Mouse (Mus musculus) heart, adult 9 months (tissue): ENCODE results near the gene Tspan15.

ENCODE experiments used
- DNase-seq, 2 experiments: peaks; one replicate each; pipeline ENCODE4 v3.0.0; 2022; ENCODE audit warnings: low spot score in 2 of 2

The Tspan15 gene

GRCm38 (mm10) chr10:62228126-62228525 is 2.9 kb downstream of the Tspan15 start:
- DNase-seq = no peak

GRCm38 (mm10) chr10:62225839-62226238 is 5.2 kb downstream of the Tspan15 start:
- DNase-seq = no peak

- peak in 1 of 2 experiments; percentile 38 for DNase-seq
These were observed 6.8 kb downstream of the Tspan15 start for GRCm38 (mm10) chr10:62224231-62224630.

- DNase-seq = no peak
These were observed 8.3 kb downstream of the Tspan15 start for GRCm38 (mm10) chr10:62222777-62223176.

GRCm38 (mm10) chr10:62221647-62222046 is 9.4 kb downstream of the Tspan15 start:
- no peak for DNase-seq

GRCm38 (mm10) chr10:62220732-62221514 is 10.1 kb downstream of the Tspan15 start:
- no peak for DNase-seq

- DNase-seq = peak in 1 of 2 experiments; percentile 49
These were observed 12.3 kb downstream of the Tspan15 start for GRCm38 (mm10) chr10:62218789-62219172.

GRCm38 (mm10) chr10:62218044-62218788 is 12.8 kb downstream of the Tspan15 start:
- DNase-seq = no peak

GRCm38 (mm10) chr10:62217196-62217595 is 13.9 kb downstream of the Tspan15 start:
- peak; percentile 51 to 75 for DNase-seq

GRCm38 (mm10) chr10:62216595-62216994 is 14.5 kb downstream of the Tspan15 start:
- peak in 1 of 2 experiments; percentile 35 for DNase-seq

- no peak for DNase-seq
These were observed 15.4 kb downstream of the Tspan15 start for GRCm38 (mm10) chr10:62215633-62216032.

GRCm38 (mm10) chr10:62215169-62215616 is 15.9 kb downstream of the Tspan15 start:
- DNase-seq = no peak

- DNase-seq = no peak
These were observed 19.7 kb downstream of the Tspan15 start for GRCm38 (mm10) chr10:62211310-62211709.

GRCm38 (mm10) chr10:62208241-62208896 is 22.7 kb downstream of the Tspan15 start:
- DNase-seq = no peak

- DNase-seq = no peak
These were observed 28.5 kb downstream of the Tspan15 start for GRCm38 (mm10) chr10:62202574-62202973.

- peak in 1 of 2 experiments; percentile 49 for DNase-seq
These were observed 32.2 kb downstream of the Tspan15 start for GRCm38 (mm10) chr10:62198891-62199290.

- DNase-seq = no peak
These were observed 33.6 kb downstream of the Tspan15 start for GRCm38 (mm10) chr10:62197403-62197802.

- no peak for DNase-seq
These were observed 35.7 kb downstream of the Tspan15 start for GRCm38 (mm10) chr10:62195376-62195775.

- DNase-seq = no peak
These were observed 36.1 kb downstream of the Tspan15 start for GRCm38 (mm10) chr10:62194946-62195345.

- DNase-seq = no peak
These were observed 36.6 kb downstream of the Tspan15 start for GRCm38 (mm10) chr10:62194461-62194860.

GRCm38 (mm10) chr10:62194043-62194442 is 37.0 kb downstream of the Tspan15 start:
- no peak for DNase-seq

- DNase-seq = peak in 1 of 2 experiments; percentile 14
These were observed 38.3 kb downstream of the Tspan15 start for GRCm38 (mm10) chr10:62192701-62193157.
